Mouse (Mus musculus) lung, postnatal 0 days (tissue): ENCODE results near the gene Gkn2. TPM values are rescaled to one million over a fixed set of nuclear protein-coding genes. Genes with fewer than 3 reads are reported as not detected.

Experiments used
- ATAC-seq: fragments of 200-750 bp; cut with Nextera tagmentation; 2 replicates; pipeline ENCODE4 v1.8.0; 2017; ENCODE audit warnings: moderate library complexity
- DNase-seq: peaks from one replicate; pipeline ENCODE4 v3.0.0-alpha.2; 2016; ENCODE audit warnings: low spot score
- H3K27ac ChIP-seq: fragments of 300-500 bp; sonication (generic); 2 replicates; pipeline ENCODE4 v1.5.1; 2014; ENCODE audit warnings: antibody characterized with exemption, mild to moderate bottlenecking, low read length, mixed read lengths
- H3K27me3 ChIP-seq: fragments of 300-500 bp; sonication (generic); replicated peaks from 2 replicates; pipeline ENCODE4 v1.6.1; 2014; ENCODE audit warnings: low read length, mixed read lengths; ENCODE audit not compliant: insufficient read depth
- H3K36me3 ChIP-seq: fragments of 300-500 bp; sonication (generic); 2 replicates; pipeline ENCODE4 v1.6.1; 2014; ENCODE audit warnings: low read length, mixed read lengths; ENCODE audit not compliant: insufficient read depth
- H3K4me1 ChIP-seq: fragments of 300-500 bp; sonication (generic); 2 replicates; pipeline ENCODE4 v1.6.1; 2014; ENCODE audit warnings: antibody characterized with exemption, low read depth, low read length, mixed read lengths; ENCODE audit not compliant: insufficient read depth
- H3K4me2 ChIP-seq: fragments of 300-500 bp; sonication (generic); replicated peaks from 2 replicates; pipeline ENCODE4 v1.6.1; 2014; ENCODE audit warnings: low read depth, mild to moderate bottlenecking, low read length, moderate library complexity, mixed read lengths
- H3K4me3 ChIP-seq: fragments of 300-500 bp; sonication (generic); 2 replicates; pipeline ENCODE4 v1.5.1; 2014; ENCODE audit warnings: low read depth, low read length
- H3K9ac ChIP-seq: fragments of 300-500 bp; sonication (generic); replicated peaks from 2 replicates; pipeline ENCODE4 v1.6.1; 2014; ENCODE audit warnings: low read depth, mild to moderate bottlenecking
- H3K9me3 ChIP-seq: fragments of 300-500 bp; sonication (generic); 2 replicates; pipeline ENCODE4 v1.6.1; 2016; ENCODE audit warnings: low read length, mixed read lengths
- CTCF ChIP-seq: IDR thresholded peaks from 2 replicates; pipeline ENCODE4 v1.5.1; 2016; ENCODE audit warnings: antibody characterized with exemption, mild to moderate bottlenecking
- EP300 ChIP-seq: IDR thresholded peaks from 2 replicates; pipeline ENCODE4 v1.6.1; 2016; ENCODE audit warnings: antibody characterized with exemption, mild to moderate bottlenecking, control low read depth
- whole genome bisulfite sequencing: fragments of 180-500 bp; shearing (Covaris S2); extraction: QIAGEN DNeasy Blood & Tissue Kit; methylation state at CpG from one replicate; pipeline ENCODE4 v1.1.7; 2014; 5-methylcytosine and 5-hydroxymethylcytosine counted together
- polyA plus RNA-seq: library from polyadenylated mRNA; unstranded; fragments of >200 nt; fragmentation: Nextera tagmentation; extraction: Ambion mirVana; gene quantifications from 2 replicates; pipeline ENCODE4 v1.2.1, GENCODE M21; 2015

Gkn2 gene
- polyA plus RNA-seq, 1 experiment from 2014 or later, result 0.20 TPM

GRCm38 (mm10) chr6:87424037-87424816 lies 51.1 kb downstream of the Gkn2 start:
- H3K27me3 ChIP-seq, result no peaks in the 10 kb centered on the region
- peak overlapping the region; percentile 23 for H3K4me3 ChIP-seq
- no peaks in the 10 kb centered on the region for H3K4me1 ChIP-seq
- DNase-seq, result no peak
- no peaks in the 10 kb centered on the region for H3K9me3 ChIP-seq
- H3K4me2 ChIP-seq, result peak overlapping the region; percentile 43; the same call in 1 of the 2 replicates
- no peak for ATAC-seq
- no peak overlapping the region for H3K9ac ChIP-seq
- no peaks in the 10 kb centered on the region for H3K36me3 ChIP-seq
- no peak overlapping the region for H3K27ac ChIP-seq
- TF ChIP-seq EP300, result no peak
- TF ChIP-seq CTCF, result no peak
- WGBS, result 31% methylated on average over 19 of the region's 19 CpGs

GRCm38 (mm10) chr6:87426954-87427353 lies 53.8 kb downstream of the Gkn2 start:
- no peak overlapping the region for H3K4me2 ChIP-seq
- H3K4me3 ChIP-seq, result no peak overlapping the region
- ATAC-seq, result no peak
- 70% methylated on average over 5 of the region's 5 CpGs for WGBS
- H3K4me1 ChIP-seq, result no peaks in the 10 kb centered on the region
- H3K9me3 ChIP-seq, result no peaks in the 10 kb centered on the region
- no peak for DNase-seq
- no peak overlapping the region for H3K27ac ChIP-seq
- no peaks in the 10 kb centered on the region for H3K36me3 ChIP-seq
- no peak overlapping the region for H3K9ac ChIP-seq
- no peaks in the 10 kb centered on the region for H3K27me3 ChIP-seq
- TF ChIP-seq CTCF, result no peak

GRCm38 (mm10) chr6:87427616-87428015 lies 54.5 kb downstream of the Gkn2 start:
- Histone ChIP-seq H3K4me2 (no peak overlapping the region), H3K27ac (no peak overlapping the region), H3K9me3 (no peaks in the 10 kb centered on the region), H3K9ac (no peak overlapping the region), H3K36me3 (no peaks in the 10 kb centered on the region), H3K4me3 (no peak overlapping the region), H3K27me3 (no peaks in the 10 kb centered on the region), H3K4me1 (no peaks in the 10 kb centered on the region)
- TF ChIP-seq CTCF (no peak), EP300 (no peak)
- no peak for DNase-seq
- WGBS, result 71% methylated on average over 8 of the region's 8 CpGs
- no peak for ATAC-seq

GRCm38 (mm10) chr6:87428487-87429044 lies 55.4 kb downstream of the Gkn2 start, which contains the start of gene Bmp10:
Bmp10 (plus strand) TSS chr6:87428994.
- no peak for DNase-seq
- Histone ChIP-seq H3K9me3 (no peaks in the 10 kb centered on the region), H3K27me3 (no peaks in the 10 kb centered on the region), H3K4me2 (no peak within 1 kb of the TSS), H3K36me3 (no peaks in the 10 kb centered on the region), H3K4me1 (no peaks in the 10 kb centered on the region), H3K27ac (no peak within 1 kb of the TSS), H3K9ac (no peak within 1 kb of the TSS), H3K4me3 (no peak within 1 kb of the TSS)
- WGBS, result 41% methylated on average over 6 of the region's 7 CpGs
- no peak for ATAC-seq
- TF ChIP-seq EP300 (no peak), CTCF (no peak)

Other genes with a start within 250 kb of the Gkn2 start
- 11.7 and 13.9 TPM in 2 replicates for gene Antxr1, start 37.5 kb upstream of the Gkn2 start, polyA plus RNA-seq
- 0.11 and 0.31 TPM in 2 replicates for gene Gkn1, start 22.4 kb upstream of the Gkn2 start, polyA plus RNA-seq
- gene Gkn3, start 15.6 kb downstream of the Gkn2 start, polyA plus RNA-seq, result 5.2 and 6.1 TPM in 2 replicates
- not detected in 2 replicates for gene Bmp10, start 55.6 kb downstream of the Gkn2 start, polyA plus RNA-seq
- 9.9 and 10.2 TPM in 2 replicates for gene Arhgap25, start 159.9 kb downstream of the Gkn2 start, polyA plus RNA-seq
- gene Prokr1, start 217.4 kb downstream of the Gkn2 start, polyA plus RNA-seq, result 0.41 and 0.52 TPM in 2 replicates